Mouse (Mus musculus): Measurements from ENCODE around the gene Abhd18.
A peak's percentile ranks its signal among the peaks of the same experiment; 100 is the strongest.
"Not testable (repeated sequence)": the region's sequence is repeated elsewhere in the genome, so short reads cannot be mapped to it uniquely, and the experiment has no call there.

Gene Abhd18

DNA sequence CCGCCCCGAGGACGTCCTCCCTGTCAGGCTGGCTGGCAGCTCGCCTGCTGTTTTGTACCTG, at the start of gene Abhd18:
Gene Abhd18 (plus strand): TSS at position 14 of the 61 bp plus-strand sequence.
- not testable (repeated sequence) for DNase-seq

DNA sequence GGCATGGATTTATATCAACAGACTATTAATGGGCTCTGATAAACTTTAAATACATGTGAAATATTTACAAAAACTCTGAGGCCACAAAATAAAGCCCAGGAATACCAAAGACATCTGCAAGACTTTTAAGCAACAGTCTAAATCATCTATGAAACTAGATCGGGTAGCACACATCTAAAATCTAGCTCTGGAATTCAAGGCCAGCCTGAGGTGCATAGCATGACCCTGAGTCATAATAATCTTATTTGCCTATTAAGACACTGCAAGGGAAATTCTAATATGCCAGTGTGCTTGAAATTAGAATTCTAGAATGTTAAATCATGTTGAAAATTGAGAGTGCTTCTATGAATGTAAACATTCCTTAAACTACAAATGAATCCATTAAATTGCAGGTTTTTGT, 48.7 kb upstream of the Abhd18 start:
- DNase-seq, result no peak

DNA sequence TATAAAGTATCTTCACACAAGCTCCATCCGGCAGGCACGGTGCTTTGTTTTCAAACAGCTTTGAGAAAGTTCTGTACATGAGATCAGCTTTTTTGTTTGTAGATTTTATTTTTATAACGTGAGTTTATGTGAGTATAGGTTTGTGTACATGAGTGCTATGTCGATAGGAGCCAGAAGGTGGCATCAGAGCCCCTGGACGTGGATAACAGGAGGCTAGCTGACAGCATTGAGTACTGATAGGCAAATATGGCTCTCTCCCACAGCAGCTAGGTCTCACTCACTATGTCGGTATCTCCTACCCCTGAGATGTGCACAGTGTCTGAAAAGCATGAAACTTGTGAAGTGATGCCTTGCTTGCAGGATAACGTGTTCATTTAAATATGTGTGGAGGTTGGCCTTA, 48.3 kb upstream of the Abhd18 start:
- peak; percentile 29 for DNase-seq

DNA sequence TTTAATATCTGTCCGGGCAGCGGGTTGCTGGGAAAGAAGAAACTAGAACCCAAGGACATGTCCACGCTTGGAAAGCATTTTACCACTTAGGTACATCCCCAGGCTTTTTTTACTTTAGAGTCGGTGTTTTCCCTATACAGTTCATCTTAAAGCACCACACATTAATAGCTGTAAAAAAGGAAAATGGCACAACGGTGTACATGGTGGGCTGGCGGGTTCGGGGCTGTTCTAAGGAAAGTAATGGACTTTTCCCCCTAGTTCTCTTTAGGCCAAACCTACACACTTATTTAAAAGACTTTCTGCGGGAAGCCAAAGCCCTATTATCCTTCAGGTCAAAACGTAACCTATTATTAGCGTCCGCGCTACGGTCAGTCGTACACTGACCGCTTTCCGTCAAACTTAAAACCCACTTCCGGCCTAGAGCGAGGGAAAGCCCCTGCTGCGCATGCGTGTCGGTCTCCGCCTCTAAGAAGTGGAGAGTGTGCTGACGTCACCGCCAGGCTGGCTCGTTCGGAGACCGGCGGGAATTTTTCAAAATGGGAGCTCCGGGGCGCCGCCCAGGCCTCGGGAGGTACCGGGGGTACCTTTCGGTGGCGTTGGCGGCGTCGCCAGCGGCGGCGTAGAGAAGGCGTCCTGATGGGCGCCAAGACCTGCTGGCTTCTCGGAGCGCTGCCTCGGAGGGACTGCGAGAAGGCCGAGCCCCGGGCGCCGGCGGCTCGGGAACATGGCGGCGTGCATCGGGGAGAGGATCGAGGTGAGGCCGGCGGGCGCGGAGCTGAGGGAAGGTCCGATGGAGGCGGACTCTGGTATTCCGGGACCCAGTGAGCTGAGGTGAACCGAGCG, 47.0 kb upstream of the Abhd18 start, which contains the start of gene Plk4:
Gene Plk4 (plus strand): TSS at position 490 of the 843 bp plus-strand sequence.
- peak; percentile 95 for DNase-seq

DNA sequence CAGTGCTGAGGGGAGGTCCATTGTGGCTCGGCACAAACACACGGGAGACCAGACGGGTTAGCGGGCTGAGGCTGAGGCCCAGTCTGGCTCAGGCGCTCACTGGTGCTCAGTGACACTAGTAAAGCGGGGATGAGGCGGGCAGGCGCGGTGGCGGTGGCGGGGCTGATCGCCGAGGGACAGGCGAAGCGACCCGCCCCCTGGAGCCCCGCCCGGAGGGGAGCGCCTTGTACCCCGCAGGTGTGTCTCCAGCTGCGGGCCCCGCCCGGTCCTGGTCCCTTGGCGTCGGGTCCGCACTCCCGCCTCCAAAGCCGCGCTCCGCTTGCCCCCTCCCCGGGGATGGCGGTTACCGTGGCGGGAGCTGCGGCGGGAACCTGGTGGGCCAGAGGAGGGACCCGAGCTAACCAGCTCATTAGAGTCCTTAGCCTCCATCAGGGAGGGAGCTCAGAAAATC, 46.4 kb upstream of the Abhd18 start:
- peak; percentile 27 for DNase-seq

DNA sequence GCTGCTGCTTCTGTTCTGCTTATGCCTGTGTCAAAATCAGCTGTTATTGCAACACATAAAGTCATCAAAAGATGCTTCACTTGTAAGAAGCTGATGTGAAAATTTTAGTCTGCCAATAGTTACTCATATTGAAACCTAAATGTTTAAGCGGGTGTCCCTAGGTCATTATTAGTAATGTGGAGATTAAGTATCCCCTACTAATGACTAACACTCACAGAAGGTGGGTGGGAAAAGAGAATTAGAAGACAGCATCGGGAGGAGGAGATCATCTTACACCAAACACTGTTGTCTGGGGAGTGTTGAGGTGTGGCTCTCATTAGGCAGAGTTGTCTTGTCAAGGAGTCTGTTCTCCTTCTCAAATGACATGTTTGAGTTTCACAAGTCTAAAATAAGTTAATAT, 39.9 kb upstream of the Abhd18 start:
- no peak for DNase-seq

DNA sequence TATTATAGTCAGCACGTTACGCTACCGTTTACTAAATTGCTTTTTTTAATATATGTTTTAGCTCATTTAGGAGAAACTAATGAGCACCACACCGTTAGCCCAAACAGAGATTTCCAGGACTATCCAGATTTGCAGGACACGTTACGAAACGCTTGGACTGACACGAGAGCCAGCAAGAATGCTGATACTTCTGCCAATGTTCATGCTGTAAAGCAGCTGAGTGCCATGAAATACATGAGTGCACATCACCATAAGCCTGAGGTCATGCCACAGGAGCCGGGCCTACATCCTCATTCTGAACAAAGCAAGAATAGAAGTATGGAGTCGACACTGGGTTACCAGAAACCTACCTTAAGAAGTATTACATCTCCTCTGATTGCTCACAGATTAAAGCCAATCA, 38.1 kb upstream of the Abhd18 start:
- no peak for DNase-seq

DNA sequence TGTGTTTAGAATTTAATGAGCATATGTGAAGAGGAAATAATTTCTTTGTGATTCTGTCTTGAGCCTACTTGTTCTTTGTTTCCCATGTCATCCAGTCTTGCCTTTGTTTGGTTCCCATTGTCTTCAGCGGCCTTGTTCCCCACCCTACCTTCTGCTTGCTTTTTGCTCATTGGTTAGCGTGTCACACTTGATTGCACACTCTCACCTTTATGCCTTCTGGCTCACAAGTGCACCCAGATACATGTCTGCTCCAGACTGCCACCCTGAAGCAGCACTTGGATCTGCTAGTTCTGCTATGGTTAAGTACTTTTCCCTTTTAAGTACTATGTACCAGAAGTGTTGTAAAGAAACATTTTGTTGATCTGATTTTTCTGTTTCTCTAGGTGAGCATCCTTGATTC, 36.9 kb upstream of the Abhd18 start:
- DNase-seq, result no peak

DNA sequence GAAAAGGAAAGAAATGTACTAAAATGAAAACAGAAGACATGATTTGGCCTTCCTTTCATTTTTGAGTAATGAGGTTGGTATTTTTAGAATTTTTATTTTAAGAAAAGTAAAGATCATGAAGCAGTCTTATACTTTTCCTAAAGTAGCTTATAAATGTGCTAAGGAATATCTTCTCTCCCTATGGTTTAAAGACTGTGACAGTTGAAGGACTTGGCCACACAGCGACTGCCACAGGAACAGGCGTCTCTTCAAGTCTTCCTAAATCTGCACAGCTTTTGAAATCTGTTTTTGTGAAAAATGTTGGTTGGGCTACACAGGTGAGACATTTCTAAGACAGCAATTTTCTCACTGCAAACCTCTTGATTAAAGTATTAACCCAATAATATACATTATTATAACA, 33.5 kb upstream of the Abhd18 start:
- DNase-seq, result no peak

DNA sequence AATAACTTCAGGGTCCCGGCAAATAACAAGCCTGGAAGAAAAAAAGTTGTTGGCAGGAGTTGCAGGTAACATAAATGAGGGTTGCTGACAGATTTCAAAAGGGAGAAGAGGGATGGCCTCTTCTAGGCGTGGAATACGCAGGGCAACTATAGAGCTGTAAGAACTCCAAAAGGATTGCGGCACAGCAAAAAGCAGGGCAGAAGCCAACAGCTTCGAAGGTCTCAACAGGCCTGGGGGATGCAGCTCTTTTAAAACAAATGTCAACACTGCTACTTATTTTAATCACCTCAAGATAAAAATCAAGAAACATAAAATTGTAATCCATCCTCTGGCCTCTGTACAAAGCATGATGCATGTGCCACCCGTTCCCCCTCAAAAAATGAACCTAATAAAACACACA, 1.2 kb upstream of the Abhd18 start:
- DNase-seq, result peak; percentile 7

DNA sequence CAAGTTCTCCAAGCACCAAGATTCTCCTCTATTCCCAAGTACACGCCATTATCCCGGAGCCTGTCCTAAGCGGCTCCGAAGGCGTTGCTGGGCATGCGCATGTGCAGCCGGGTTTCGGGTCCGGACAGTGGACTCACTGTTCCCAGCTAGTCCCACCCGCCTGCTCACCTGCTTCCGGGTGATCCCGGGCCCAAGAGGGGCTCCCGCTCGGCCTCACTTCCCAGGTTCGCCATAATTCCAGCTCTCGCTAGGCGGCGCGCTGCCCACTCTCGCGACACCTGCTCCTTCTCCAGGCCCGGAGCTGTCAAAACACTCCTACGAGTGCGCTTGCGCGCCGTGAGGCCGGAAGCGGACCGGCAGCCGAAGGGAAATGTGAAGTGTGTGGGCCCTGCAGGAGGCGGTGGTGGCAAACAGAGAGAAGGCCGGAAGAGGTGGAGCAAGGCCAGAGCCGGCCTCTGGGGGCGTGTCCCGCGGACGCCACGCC, 255 bp upstream of the Abhd18 start, which contains the start of gene Mfsd8:
Gene Mfsd8 (minus strand): TSS at position 414 of the 484 bp plus-strand sequence.
- peak; percentile 99 for DNase-seq

DNA sequence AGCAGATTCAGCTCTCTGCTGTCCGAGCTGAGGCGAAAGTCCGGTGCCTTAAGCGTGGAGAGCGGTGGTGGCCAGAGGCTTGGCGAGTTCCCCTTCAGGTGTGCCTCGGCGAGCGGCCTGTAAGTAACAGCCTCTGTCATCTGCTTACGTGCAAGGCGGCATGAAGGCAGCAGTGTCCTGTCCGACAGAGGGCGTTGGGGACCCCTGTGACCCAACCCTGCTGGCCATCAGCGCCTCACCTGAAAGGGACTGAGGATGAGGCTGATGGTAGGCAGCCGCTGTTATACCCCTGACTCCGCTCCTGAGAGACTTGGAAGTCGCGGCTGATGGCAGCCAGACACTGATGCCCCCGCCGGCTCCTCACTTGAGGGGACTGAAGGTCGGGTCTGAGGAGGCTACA, 248 bp downstream of the Abhd18 start:
- not testable (repeated sequence) for DNase-seq

DNA sequence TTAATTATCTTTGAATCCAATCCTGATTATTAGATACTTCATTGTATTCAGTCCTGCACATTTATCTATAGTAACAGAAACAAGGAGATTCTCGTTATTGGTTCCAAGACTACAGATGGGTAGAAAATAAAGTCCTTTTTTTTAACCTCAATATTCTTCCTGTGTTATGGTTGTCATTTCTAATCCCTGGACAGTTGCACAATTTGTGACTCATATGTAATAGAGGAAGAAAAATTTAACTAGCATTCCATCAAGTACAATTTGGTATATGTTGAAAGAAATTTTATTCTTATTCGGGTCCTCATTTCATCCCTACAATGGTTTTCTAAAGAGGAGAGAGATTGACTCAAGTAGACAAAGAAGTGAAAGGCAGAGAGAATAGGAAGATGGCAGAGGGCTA, 1.2 kb downstream of the Abhd18 start:
- not testable (repeated sequence) for DNase-seq

DNA sequence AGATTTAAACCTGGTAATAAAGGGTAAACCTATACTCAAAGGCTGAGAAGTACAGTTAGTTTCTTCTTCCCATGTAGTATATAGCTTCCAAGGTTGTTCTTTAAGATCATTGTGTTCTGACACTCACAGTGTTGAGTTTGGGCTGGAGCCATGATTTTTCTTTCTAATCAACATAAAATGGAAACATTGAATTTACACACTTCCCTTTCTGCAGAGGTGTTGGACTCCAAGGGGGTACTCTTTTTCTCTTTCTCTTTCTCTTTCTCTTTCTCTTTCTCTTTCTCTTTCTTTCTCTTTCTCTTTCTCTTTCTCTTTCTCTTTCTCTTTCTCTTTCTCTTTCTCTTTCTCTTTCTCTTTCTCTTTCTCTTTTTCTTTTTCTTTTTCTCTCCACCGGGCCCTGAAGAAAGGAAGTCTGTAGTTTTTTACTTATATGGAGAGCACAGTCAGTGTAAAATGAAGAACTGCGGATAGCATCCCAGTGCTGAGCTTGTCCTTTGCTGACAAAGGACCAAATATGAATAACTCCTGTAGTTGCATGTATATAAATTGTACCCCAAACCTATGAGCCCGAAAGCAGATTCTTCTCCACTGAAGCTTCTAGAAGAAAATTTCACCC, 6.5 kb downstream of the Abhd18 start:
- DNase-seq, result not testable (repeated sequence)

DNA sequence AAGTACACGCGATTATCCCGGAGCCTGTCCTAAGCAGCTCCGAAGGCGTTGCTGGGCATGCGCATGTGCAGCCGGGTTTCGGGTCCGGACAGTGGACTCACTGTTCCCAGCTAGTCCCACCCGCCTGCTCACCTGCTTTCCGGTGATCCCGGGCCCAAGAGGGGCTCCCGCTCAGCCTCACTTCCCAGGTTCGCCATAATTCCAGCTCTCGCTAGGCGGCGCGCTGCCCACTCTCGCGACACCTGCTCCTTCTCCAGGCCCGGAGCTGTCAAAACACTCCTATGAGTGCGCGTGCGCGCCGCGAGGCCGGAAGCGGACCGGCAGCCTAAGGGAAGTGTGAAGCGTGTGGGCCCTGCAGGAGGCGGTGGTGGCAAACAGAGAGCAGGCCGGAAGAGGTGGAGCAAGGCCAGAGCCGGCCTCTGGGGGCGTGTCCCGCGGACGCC, 47.1 kb downstream of the Abhd18 start:
- peak; percentile 100 for DNase-seq

DNA sequence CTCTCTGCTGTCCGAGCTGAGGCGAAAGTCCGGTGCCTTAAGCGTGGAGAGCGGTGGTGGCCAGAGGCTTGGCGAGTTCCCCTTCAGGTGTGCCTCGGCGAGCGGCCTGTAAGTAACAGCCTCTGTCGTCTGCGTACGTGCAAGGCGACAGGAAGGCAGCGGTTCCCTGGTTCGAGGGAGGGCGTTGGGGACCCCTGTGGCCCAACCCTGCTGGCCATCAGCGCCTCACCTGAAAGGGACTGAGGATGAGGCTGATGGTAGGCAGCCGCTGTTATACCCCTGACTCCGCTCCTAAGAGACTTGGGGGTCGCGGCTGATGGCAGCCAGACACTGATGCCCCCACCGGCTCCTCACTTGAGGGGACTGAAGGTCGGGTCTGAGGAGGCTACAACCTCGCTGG, 47.6 kb downstream of the Abhd18 start:
- DNase-seq, result not testable (repeated sequence)

DNA sequence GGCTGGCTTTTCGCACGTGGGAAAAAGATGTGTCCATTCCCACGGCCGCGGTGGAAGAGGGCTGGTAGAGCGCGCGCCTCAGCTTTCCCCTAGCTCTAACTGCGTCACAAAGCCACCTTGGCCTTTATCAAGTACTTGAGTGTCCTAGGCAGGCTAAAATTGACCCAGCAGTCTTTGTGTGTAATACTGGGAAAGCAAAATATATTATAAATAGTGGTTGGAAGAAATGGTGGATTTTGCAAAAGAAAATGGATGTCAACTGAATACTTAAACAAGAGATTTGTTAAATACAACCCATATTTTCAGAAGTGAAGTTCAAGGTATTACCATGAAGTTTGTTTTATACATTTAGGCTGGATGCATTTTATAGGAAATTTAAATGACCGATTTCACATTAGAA, 55.7 kb downstream of the Abhd18 start, which contains the start of gene 1700034I23Rik:
Gene 1700034I23Rik (minus strand): TSS at position 101 of the 400 bp plus-strand sequence.
- DNase-seq, result not testable (repeated sequence)

DNA sequence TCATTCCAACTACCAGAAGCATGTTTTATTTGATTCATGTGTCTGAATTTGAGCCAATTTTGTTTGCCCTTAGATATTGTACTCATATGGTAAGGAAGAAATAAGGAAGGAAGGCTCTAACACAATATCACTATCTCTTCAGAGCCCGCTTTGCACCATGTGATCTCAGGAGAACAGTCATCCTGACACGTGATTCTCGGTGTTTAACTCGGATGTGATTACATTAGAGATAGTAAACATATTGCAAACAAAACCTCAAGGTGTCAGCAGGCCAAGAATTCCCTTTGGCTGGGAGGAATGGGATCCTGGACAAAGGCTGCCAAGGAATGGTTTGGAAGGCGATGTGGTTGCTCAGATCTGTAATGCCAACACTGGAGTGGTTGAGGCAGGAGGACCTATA, 91.4 kb downstream of the Abhd18 start:
- DNase-seq, result no peak

DNA sequence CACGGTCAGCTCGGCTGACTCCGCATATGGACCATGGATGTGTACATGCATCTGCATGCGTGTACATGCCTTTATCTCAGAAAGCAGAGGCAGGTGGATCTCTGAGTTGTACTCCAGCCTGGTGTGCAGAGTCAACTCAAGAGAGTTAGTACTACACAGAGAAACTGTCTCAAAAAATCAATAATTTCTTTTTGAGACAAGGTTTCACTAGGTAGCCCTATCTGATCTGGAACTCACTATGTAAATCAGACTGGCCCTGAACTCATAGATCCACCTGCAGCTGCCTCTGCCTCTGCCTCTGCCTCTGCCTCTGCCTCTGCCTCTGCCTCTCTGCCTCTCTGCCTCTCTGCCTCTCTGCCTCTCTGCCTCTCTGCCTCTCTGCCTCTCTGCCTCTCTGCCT, 91.8 kb downstream of the Abhd18 start:
- no peak for DNase-seq

DNA sequence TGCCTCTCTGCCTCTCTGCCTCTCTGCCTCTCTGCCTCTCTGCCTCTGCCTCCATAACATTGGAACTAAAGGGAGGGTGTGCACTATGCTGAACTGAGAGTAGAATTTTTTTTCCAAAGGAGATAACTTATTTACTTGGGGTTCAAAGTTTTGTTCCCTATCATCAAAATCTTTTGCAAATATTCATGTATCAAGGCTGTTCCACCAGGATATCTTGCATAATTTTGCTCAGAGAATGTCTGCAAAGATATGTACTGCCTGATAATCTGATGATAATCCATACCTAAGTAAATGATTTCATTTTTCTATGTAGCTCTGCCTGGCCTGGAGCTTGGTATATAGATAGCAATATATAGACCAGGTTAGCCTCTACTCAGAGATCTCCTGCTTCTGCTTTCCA, 92.2 kb downstream of the Abhd18 start:
- DNase-seq, result no peak

DNA sequence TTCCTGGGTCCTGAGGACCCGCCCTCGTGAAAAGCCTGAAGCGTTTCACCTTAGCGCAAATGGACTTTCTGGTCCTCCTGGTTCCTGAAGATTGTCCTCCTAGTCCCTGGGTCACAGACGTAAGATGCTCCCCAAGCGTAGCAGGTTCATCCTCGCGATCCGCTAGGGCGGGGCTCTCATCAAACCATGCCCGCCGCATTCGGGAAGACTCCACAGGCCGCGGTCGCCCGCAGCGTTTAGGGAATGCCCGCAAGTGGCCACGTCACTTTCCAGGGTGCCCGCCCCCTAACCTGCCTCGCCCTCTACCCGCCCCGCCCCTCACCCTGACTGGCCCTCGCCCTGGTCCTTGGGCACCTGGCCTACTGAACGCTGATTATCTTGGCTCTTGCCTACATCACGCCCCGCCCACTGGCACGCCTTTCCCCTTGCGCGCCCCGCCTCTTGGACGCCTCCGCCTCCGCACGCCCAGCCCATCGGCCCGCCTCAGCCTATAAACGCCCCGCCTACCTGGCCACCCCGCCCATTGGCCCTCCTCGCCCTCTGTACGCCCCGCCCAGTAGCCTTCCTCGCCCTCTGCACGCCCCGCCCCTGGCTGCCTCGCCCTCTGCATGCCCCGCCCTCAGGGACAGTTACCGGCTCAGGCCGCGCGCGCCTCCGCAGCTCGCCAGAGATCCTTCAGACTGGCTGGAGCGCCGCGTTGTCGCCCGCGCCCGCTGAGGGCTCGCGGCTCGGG, 102.6 kb downstream of the Abhd18 start, which contains the start of gene Larp1b:
Gene Larp1b (plus strand): TSS at position 659 of the 733 bp plus-strand sequence.
- DNase-seq, result peak; percentile 99

DNA sequence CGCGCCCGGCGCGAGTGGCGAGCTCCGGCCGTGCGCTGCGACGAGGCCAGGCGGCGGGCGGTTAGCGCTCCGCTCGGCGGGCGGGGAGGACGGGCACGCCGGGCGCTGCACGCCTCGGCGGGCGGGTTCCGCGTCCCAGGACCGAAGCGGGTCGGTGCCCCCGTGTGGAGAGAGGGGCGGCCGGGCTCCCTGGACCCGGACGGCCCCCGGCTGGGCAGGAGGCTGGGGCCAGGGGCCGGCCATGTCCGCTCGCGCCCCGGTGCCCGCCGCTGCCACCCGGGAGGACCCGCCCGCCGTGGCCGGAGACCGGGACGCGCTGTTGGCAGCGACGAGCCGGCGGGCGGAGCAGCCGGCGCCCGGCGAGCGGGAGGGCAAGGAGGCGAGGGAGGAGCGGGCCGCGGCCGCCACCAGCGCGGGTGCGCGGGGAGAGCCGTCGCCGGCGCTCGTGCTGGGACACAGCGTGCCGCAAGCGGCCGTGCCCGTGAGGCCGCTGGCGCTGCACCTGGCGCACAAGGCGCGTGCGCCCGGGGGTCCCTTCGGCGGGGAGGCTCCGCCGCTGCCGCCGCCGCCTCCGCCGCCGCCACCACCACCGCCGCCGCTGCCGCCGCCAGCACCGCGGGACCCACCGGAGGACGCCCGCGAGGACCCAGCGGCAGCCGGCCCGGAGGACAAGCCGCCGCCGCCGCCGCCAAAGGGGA, 103.3 kb downstream of the Abhd18 start:
- peak; percentile 43 for DNase-seq

DNA sequence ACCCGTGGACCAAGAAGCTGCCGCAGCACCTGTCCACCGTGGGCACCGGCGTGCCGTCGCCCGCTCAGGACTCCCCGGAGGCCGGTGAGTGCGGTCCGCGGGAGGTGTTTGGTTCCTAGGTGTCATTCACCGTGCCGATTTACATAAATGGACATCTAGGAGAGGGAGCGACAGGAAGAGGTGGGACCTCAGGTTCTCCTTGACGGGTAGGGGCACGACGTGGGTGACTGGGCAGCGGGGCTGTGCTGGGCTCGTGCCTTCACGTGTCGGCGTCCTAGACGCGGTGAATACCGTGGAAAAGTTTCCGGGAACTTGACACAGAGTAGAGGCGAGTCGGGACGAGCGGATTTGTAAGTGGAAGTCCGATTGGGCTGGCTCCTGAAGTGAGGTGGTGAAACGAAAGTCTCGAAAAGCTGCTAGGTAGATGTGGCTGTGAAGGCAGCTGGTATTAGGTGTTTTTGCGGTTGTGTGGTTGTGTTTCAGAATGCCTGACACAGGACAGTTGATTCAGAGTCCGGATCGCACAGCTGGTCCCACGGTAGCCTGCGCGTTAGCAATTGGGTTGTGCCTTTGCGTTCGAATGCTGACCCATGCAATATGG, 103.9 kb downstream of the Abhd18 start:
- peak; percentile 82 for DNase-seq

Measured in kidney, adult 11 months (tissue).